Mouse (Mus musculus): Measurements from ENCODE around the gene Zfp791.

- no peak for TF ChIP-seq POLR2A (IDR thresholded peaks at IDR 0.05; ENCODE audit: low read depth, low read length)
- TF ChIP-seq CTCF (IDR thresholded peaks at IDR 0.05; ENCODE audit: extremely low read depth, insufficient read length, insufficient replicate concordance, low read depth, low read length): no peak
These were observed 60.3 kb downstream of the Zfp791 start for GRCm38 (mm10) chr8:85062603-85063002.

Data from small intestine, adult 2 months (tissue).